Mouse (Mus musculus) heart, embryonic 16.5 days (tissue): ENCODE measurements around the gene Pfkfb3. TPM values are rescaled to one million over a fixed set of nuclear protein-coding genes. Genes with fewer than 3 reads are reported as not detected.

Source experiments
- ATAC-seq: fragments of 200-750 bp; cut with Nextera tagmentation; replicated peaks from 2 replicates; pipeline ENCODE4 v1.8.0; 2017; ENCODE audit warnings: moderate number of reproducible peaks; ENCODE audit not compliant: insufficient read depth, low FRiP score; ENCODE audit errors: extremely low read depth
- H3K27ac ChIP-seq: fragments of 300-500 bp; sonication (generic); 2 replicates; pipeline ENCODE4 v1.5.1; 2014; ENCODE audit warnings: mild to moderate bottlenecking, low read length, control low read depth, moderate library complexity
- H3K27me3 ChIP-seq: fragments of 300-500 bp; sonication (generic); 2 replicates; pipeline ENCODE4 v1.6.1; 2014; ENCODE audit warnings: low read length, mixed read lengths; ENCODE audit not compliant: control insufficient read depth, insufficient read depth
- H3K36me3 ChIP-seq: fragments of 300-500 bp; sonication (generic); 2 replicates; pipeline ENCODE4 v1.6.1; 2014; ENCODE audit not compliant: control insufficient read depth, insufficient read depth
- H3K4me1 ChIP-seq: fragments of 300-500 bp; sonication (generic); 2 replicates; pipeline ENCODE4 v1.6.1; 2014; ENCODE audit warnings: low read length, mixed read lengths; ENCODE audit not compliant: control insufficient read depth, insufficient read depth
- H3K4me2 ChIP-seq: fragments of 300-500 bp; sonication (generic); 2 replicates; pipeline ENCODE4 v1.6.1; 2014; ENCODE audit warnings: low read depth, mild to moderate bottlenecking, control low read depth, low read length
- H3K4me3 ChIP-seq: fragments of 300-500 bp; sonication (generic); 2 replicates; pipeline ENCODE4 v1.5.1; 2014; ENCODE audit warnings: mild to moderate bottlenecking, control low read depth, low read length
- H3K9ac ChIP-seq: fragments of 300-500 bp; sonication (generic); 2 replicates; pipeline ENCODE4 v1.6.1; 2014; ENCODE audit warnings: low read length, control low read depth
- H3K9me3 ChIP-seq: fragments of 300-500 bp; sonication (generic); replicated peaks from 2 replicates; pipeline ENCODE4 v1.6.1; 2016; ENCODE audit warnings: low read length; ENCODE audit not compliant: control insufficient read depth
- WGBS: fragments of 180-500 bp; shearing (Covaris S2); extraction: QIAGEN DNeasy Blood & Tissue Kit; methylation state at CpG from one replicate; pipeline ENCODE4 v1.1.7; 2014; 5-methylcytosine and 5-hydroxymethylcytosine counted together
- polyA plus RNA-seq: library from polyadenylated mRNA; unstranded; fragments of >200 nt; fragmentation: Nextera tagmentation; extraction: Ambion mirVana; gene quantifications from 2 replicates; pipeline ENCODE4 v1.2.1, GENCODE M21; 2015

The Pfkfb3 gene
- 9.5 and 12.3 TPM in 2 replicates for polyA plus RNA-seq

GRCm38 (mm10) chr2:11553471-11554400 is at the start of gene Pfkfb3:
Pfkfb3 (minus strand) TSS chr2:11554077.
- Histone ChIP-seq H3K4me1 (peaks cover 7% of the 10 kb centered on the region), H3K9me3 (no peaks in the 10 kb centered on the region), H3K27ac (peak within 1 kb of the TSS; percentile 49), H3K4me3 (peak within 1 kb of the TSS; percentile 71), H3K4me2 (peak within 1 kb of the TSS; percentile 97), H3K36me3 (no peaks in the 10 kb centered on the region), H3K27me3 (no peaks in the 10 kb centered on the region), H3K9ac (peak within 1 kb of the TSS; percentile 79)
- 2% methylated on average over 67 of the region's 67 CpGs for WGBS
- ATAC-seq, result peak; percentile 84

DNA sequence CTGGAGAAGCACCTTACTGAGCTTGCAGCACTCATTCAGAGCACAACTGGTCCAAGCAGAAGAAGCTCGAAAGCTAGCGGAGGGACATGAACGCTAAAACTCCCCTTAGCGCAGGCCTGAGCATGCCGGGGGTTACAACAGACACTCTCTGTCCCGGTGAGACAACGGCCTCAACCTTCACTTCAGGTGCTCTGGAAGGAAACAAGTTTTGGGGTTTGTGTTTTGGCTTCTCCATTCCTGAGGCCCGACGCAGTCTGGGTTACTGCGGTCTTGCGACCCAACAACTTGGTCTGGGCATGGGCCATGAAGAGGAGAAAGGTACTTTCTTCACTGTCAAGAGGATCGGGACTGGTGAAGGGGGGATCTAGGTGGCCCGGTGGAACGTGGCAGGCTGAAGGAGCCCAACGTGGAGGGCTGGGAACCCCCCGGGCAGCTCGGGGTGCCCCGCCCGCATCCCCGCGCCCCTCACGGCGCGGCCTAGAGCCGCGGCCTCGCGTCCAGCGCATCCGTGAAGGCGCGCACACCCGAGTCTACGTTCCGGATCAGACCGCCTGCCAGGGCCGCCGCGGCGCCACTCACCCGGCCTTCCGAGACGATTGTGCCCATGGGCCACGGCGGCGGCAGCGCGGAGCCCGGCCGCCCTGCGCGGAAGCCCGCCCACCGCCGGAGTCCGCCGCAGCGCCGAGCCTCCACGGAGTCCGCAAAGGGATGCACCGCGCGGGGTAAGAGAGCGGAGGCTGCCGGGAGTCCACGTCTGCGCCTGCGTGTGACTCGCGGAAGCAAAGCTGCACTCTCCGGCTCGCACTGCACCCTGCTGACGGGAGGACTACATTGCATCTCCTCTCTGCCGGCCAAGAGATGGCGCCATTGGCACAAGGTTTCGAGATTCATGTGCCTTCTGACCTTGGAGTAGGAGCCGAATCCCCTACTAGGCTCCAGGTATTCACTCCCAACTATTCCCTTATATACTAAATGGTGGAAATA is 48.9 kb upstream of the Pfkfb3 start:
- Histone ChIP-seq H3K4me2 (peak overlapping the region; percentile 78), H3K4me3 (peak overlapping the region; percentile 96), H3K9me3 (no peaks in the 10 kb centered on the region), H3K9ac (peak overlapping the region; percentile 98), H3K27ac (peak overlapping the region; percentile 74), H3K27me3 (no peaks in the 10 kb centered on the region), H3K4me1 (peaks cover 8% of the 10 kb centered on the region), H3K36me3 (peaks cover 22% of the 10 kb centered on the region)
- peak; percentile 96 for ATAC-seq
- WGBS, result under 1% methylated on average over 78 of the region's 78 CpGs

- Histone ChIP-seq H3K9me3 (no peaks in the 10 kb centered on the region), H3K9ac (peak overlapping the region; percentile 98), H3K27ac (no peak overlapping the region), H3K4me2 (peak overlapping the region; percentile 78), H3K4me3 (peak overlapping the region; percentile 96), H3K36me3 (peaks cover 28% of the 10 kb centered on the region), H3K4me1 (peaks cover 8% of the 10 kb centered on the region), H3K27me3 (no peaks in the 10 kb centered on the region)
- ATAC-seq, result no peak
- 71% methylated on average over 6 of the region's 6 CpGs for WGBS
Measured at GRCm38 (mm10) chr2:11601795-11602194, 47.9 kb upstream of the Pfkfb3 start.

GRCm38 (mm10) chr2:11597906-11598305 is 44.0 kb upstream of the Pfkfb3 start:
- Histone ChIP-seq H3K4me1 (peaks cover 8% of the 10 kb centered on the region), H3K4me3 (no peak overlapping the region), H3K4me2 (no peak overlapping the region), H3K9ac (no peak overlapping the region), H3K36me3 (peaks cover 58% of the 10 kb centered on the region), H3K27me3 (no peaks in the 10 kb centered on the region), H3K9me3 (no peaks in the 10 kb centered on the region), H3K27ac (no peak overlapping the region)
- WGBS, result 93% methylated on average over 7 of the region's 7 CpGs
- no peak for ATAC-seq

DNA sequence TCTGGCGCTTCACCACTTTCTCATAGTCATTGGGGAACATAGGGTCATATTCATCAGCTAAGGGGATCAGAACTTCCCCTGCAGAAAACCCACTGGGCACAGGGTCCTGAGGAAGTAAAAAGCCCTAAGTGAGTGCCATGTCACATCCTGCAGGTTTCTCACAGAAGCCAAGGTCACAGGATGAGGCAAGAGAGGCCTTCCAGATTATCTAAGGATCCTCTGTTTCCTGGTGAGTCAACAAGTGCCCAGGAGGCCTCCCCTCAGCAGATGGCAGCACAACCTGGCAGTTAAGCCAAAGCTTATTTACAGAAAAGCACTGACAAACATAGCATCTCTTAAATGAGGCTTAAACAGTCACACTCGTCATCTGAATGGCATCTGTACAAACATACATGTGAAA is 42.8 kb upstream of the Pfkfb3 start:
- H3K9me3 ChIP-seq, result no peaks in the 10 kb centered on the region
- peaks cover 69% of the 10 kb centered on the region for H3K36me3 ChIP-seq

GRCm38 (mm10) chr2:11587996-11588395 is 34.1 kb upstream of the Pfkfb3 start:
- no peak for ATAC-seq
- no peak overlapping the region for H3K27ac ChIP-seq
- H3K27me3 ChIP-seq, result no peaks in the 10 kb centered on the region
- WGBS, result 74% methylated on average over 4 of the region's 4 CpGs
- H3K9ac ChIP-seq, result no peak overlapping the region
- H3K36me3 ChIP-seq, result peaks cover 89% of the 10 kb centered on the region
- no peak overlapping the region for H3K4me3 ChIP-seq
- H3K4me2 ChIP-seq, result no peak overlapping the region
- no peaks in the 10 kb centered on the region for H3K9me3 ChIP-seq
- H3K4me1 ChIP-seq, result no peaks in the 10 kb centered on the region

More for the DNA sequence above, 42.8 kb upstream of the Pfkfb3 start:
- Histone ChIP-seq H3K4me3 (no peak overlapping the region), H3K4me2 (no peak overlapping the region), H3K4me1 (peaks cover 2% of the 10 kb centered on the region; the same call in 1 of the 2 replicates), H3K27ac (no peak overlapping the region), H3K27me3 (no peaks in the 10 kb centered on the region), H3K9ac (no peak overlapping the region)
- ATAC-seq, result no peak
- 77% methylated on average over 2 of the region's 2 CpGs for WGBS

GRCm38 (mm10) chr2:11579399-11579798 is 25.5 kb upstream of the Pfkfb3 start:
- H3K4me3 ChIP-seq, result no peak overlapping the region
- 85% methylated on average over 4 of the region's 4 CpGs for WGBS
- H3K4me2 ChIP-seq, result no peak overlapping the region
- peaks cover 7% of the 10 kb centered on the region for H3K36me3 ChIP-seq
- H3K4me1 ChIP-seq, result no peaks in the 10 kb centered on the region
- no peak overlapping the region for H3K9ac ChIP-seq
- peaks cover 4% of the 10 kb centered on the region; the same call in 1 of the 2 replicates for H3K9me3 ChIP-seq
- ATAC-seq, result no peak
- H3K27me3 ChIP-seq, result no peaks in the 10 kb centered on the region
- no peak overlapping the region for H3K27ac ChIP-seq

GRCm38 (mm10) chr2:11578187-11578586 is 24.3 kb upstream of the Pfkfb3 start:
- Histone ChIP-seq H3K9me3 (peaks cover 4% of the 10 kb centered on the region; the same call in 1 of the 2 replicates), H3K4me2 (no peak overlapping the region), H3K36me3 (no peaks in the 10 kb centered on the region; the same call in 1 of the 2 replicates), H3K27ac (no peak overlapping the region), H3K27me3 (no peaks in the 10 kb centered on the region), H3K9ac (no peak overlapping the region), H3K4me1 (no peaks in the 10 kb centered on the region), H3K4me3 (no peak overlapping the region)
- WGBS, result 91% methylated on average over 6 of the region's 6 CpGs
- ATAC-seq, result no peak
